Mouse (Mus musculus): ENCODE data around the gene Itpr1. TPM values are rescaled to one million over a fixed set of nuclear protein-coding genes. Genes with fewer than 3 reads are reported as not detected.

The Itpr1 gene
- polyA plus RNA-seq, 1 experiment from 2014 or later = 9.1 TPM

- Histone ChIP-seq H3K4me1 (ENCODE audit: control insufficient read depth, insufficient read depth, low read length) (0 out of 2 replicates have a peak, but pooled peaks cover 3% of the 10 kb centered on the region), H3K9me3 (ENCODE audit: control insufficient read depth, low read length) (no peaks in the 10 kb centered on the region), H3K36me3 (ENCODE audit: control insufficient read depth, insufficient read depth, low read length) (no peaks in the 10 kb centered on the region), H3K9ac (ENCODE audit: low read depth, low read length) (no peak overlapping the region), H3K27me3 (replicated peaks; ENCODE audit: control insufficient read depth, insufficient read depth, low read length) (no peaks in the 10 kb centered on the region), H3K4me2 (ENCODE audit: low read depth, low read length) (no peak overlapping the region), H3K27ac (replicated peaks; ENCODE audit: low read depth, low read length) (no peak overlapping the region), H3K4me3 (ENCODE audit: low read depth, low read length) (no peak overlapping the region)
- ATAC-seq (ENCODE audit: low read depth) (no peak), DNase-seq (ENCODE audit: low spot score) (no peak)
- WGBS = 67% methylated on average over 6 of the region's 6 CpGs
Measured at GRCm38 (mm10) chr6:108337289-108337688, 124.4 kb downstream of the Itpr1 start.

DNA sequence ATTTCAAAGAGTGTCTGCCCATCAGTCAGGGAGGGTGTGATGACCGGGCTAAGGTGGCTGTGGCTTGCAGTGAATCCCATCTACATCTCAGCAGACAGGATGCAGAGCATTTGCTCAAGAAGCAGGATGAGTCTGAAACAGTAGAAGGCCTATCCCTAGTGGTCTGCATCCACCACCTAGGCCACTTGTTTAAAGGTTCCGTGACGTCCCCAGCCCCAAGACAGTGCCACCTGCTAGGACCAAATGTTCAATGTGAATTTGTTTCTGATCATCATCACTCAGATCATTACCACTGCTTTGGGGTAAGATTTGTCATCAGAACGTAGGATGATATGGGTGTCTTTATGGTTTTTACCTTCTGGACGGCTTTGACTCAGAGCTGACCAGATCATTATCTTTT is 125.5 kb downstream of the Itpr1 start:
- ATAC-seq (ENCODE audit: low read depth) = no peak
- no peaks in the 10 kb centered on the region for H3K9me3 ChIP-seq (ENCODE audit: control insufficient read depth, low read length)
- H3K4me2 ChIP-seq (ENCODE audit: low read depth, low read length) = no peak overlapping the region
- H3K36me3 ChIP-seq (ENCODE audit: control insufficient read depth, insufficient read depth, low read length) = no peaks in the 10 kb centered on the region
- H3K4me1 ChIP-seq (ENCODE audit: control insufficient read depth, insufficient read depth, low read length) = 0 out of 2 replicates have a peak, but pooled peaks cover 3% of the 10 kb centered on the region
- WGBS = 93% methylated on average over 5 of the region's 5 CpGs
- no peak overlapping the region for H3K27ac ChIP-seq (replicated peaks; ENCODE audit: low read depth, low read length)
- H3K27me3 ChIP-seq (replicated peaks; ENCODE audit: control insufficient read depth, insufficient read depth, low read length) = no peaks in the 10 kb centered on the region
- H3K9ac ChIP-seq (ENCODE audit: low read depth, low read length) = no peak overlapping the region
- no peak for DNase-seq (ENCODE audit: low spot score)
- H3K4me3 ChIP-seq (ENCODE audit: low read depth, low read length) = no peak overlapping the region

GRCm38 (mm10) chr6:108342989-108343388 is 130.1 kb downstream of the Itpr1 start:
- 64% methylated on average over 5 of the region's 5 CpGs for WGBS
- Histone ChIP-seq H3K4me2 (ENCODE audit: low read depth, low read length) (no peak overlapping the region), H3K27ac (replicated peaks; ENCODE audit: low read depth, low read length) (no peak overlapping the region), H3K4me3 (ENCODE audit: low read depth, low read length) (no peak overlapping the region), H3K9me3 (ENCODE audit: control insufficient read depth, low read length) (no peaks in the 10 kb centered on the region), H3K27me3 (replicated peaks; ENCODE audit: control insufficient read depth, insufficient read depth, low read length) (no peaks in the 10 kb centered on the region), H3K36me3 (ENCODE audit: control insufficient read depth, insufficient read depth, low read length) (no peaks in the 10 kb centered on the region), H3K4me1 (ENCODE audit: control insufficient read depth, insufficient read depth, low read length) (no peaks in the 10 kb centered on the region), H3K9ac (ENCODE audit: low read depth, low read length) (no peak overlapping the region)
- DNase-seq (ENCODE audit: low spot score) (no peak), ATAC-seq (ENCODE audit: low read depth) (no peak)

GRCm38 (mm10) chr6:108343781-108344310 is 130.9 kb downstream of the Itpr1 start:
- H3K4me2 ChIP-seq (ENCODE audit: low read depth, low read length) = no peak overlapping the region
- DNase-seq (ENCODE audit: low spot score) = no peak

DNA sequence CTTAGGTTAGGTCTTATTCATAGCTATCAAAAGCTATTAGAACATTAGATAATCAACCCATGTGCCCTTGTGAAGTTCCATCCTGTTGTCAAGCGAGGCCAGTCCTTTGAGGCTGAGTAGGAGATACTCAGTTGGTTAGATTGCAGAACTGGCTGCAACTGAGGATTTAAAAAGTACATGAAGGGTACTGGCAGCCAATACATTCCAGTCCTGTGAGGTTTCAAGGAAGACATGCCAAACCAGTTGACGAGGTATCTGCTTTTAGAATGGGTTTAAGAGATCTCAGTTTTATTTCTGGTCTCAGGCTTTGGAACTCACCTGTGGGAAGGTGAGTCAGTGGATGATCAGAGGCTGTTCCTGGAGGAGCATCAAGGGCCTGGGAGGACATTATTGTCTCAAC is 137.9 kb downstream of the Itpr1 start:
- no peak overlapping the region for H3K4me2 ChIP-seq (ENCODE audit: low read depth, low read length)
- DNase-seq (ENCODE audit: low spot score) (no peak), ATAC-seq (ENCODE audit: low read depth) (no peak)
- 94% methylated on average over 2 of the region's 2 CpGs for WGBS
- no peaks in the 10 kb centered on the region for H3K27me3 ChIP-seq (replicated peaks; ENCODE audit: control insufficient read depth, insufficient read depth, low read length)
- H3K4me3 ChIP-seq (ENCODE audit: low read depth, low read length) = no peak overlapping the region
- no peaks in the 10 kb centered on the region for H3K4me1 ChIP-seq (ENCODE audit: control insufficient read depth, insufficient read depth, low read length)
- H3K27ac ChIP-seq (replicated peaks; ENCODE audit: low read depth, low read length) = no peak overlapping the region
- H3K9ac ChIP-seq (ENCODE audit: low read depth, low read length) = no peak overlapping the region
- H3K9me3 ChIP-seq (ENCODE audit: control insufficient read depth, low read length) = no peaks in the 10 kb centered on the region
- no peaks in the 10 kb centered on the region for H3K36me3 ChIP-seq (ENCODE audit: control insufficient read depth, insufficient read depth, low read length)

More at GRCm38 (mm10) chr6:108343781-108344310, 130.9 kb downstream of the Itpr1 start:
- H3K36me3 ChIP-seq (ENCODE audit: control insufficient read depth, insufficient read depth, low read length) = no peaks in the 10 kb centered on the region
- no peak for ATAC-seq (ENCODE audit: low read depth)
- no peaks in the 10 kb centered on the region for H3K9me3 ChIP-seq (ENCODE audit: control insufficient read depth, low read length)
- WGBS = 42% methylated on average over 4 of the region's 4 CpGs
- no peak overlapping the region for H3K9ac ChIP-seq (ENCODE audit: low read depth, low read length)
- H3K4me3 ChIP-seq (ENCODE audit: low read depth, low read length) = no peak overlapping the region
- no peaks in the 10 kb centered on the region for H3K27me3 ChIP-seq (replicated peaks; ENCODE audit: control insufficient read depth, insufficient read depth, low read length)
- H3K27ac ChIP-seq (replicated peaks; ENCODE audit: low read depth, low read length) = no peak overlapping the region
- no peaks in the 10 kb centered on the region for H3K4me1 ChIP-seq (ENCODE audit: control insufficient read depth, insufficient read depth, low read length)

- H3K9ac ChIP-seq (ENCODE audit: low read depth, low read length) = no peak overlapping the region
- ATAC-seq (ENCODE audit: low read depth) (no peak), DNase-seq (ENCODE audit: low spot score) (no peak)
- H3K4me2 ChIP-seq (ENCODE audit: low read depth, low read length) = no peak overlapping the region
- no peaks in the 10 kb centered on the region for H3K36me3 ChIP-seq (ENCODE audit: control insufficient read depth, insufficient read depth, low read length)
- 72% methylated on average over 8 of the region's 8 CpGs for WGBS
- H3K27ac ChIP-seq (replicated peaks; ENCODE audit: low read depth, low read length) = no peak overlapping the region
- no peaks in the 10 kb centered on the region for H3K27me3 ChIP-seq (replicated peaks; ENCODE audit: control insufficient read depth, insufficient read depth, low read length)
- H3K4me3 ChIP-seq (ENCODE audit: low read depth, low read length) = no peak overlapping the region
- no peaks in the 10 kb centered on the region for H3K9me3 ChIP-seq (ENCODE audit: control insufficient read depth, low read length)
- no peaks in the 10 kb centered on the region for H3K4me1 ChIP-seq (ENCODE audit: control insufficient read depth, insufficient read depth, low read length)
Measured at GRCm38 (mm10) chr6:108351998-108352397, 139.1 kb downstream of the Itpr1 start.

- DNase-seq (ENCODE audit: low spot score) (no peak), ATAC-seq (ENCODE audit: low read depth) (no peak)
- H3K27me3 ChIP-seq (replicated peaks; ENCODE audit: control insufficient read depth, insufficient read depth, low read length) = no peaks in the 10 kb centered on the region
- no peak overlapping the region for H3K4me2 ChIP-seq (ENCODE audit: low read depth, low read length)
- H3K36me3 ChIP-seq (ENCODE audit: control insufficient read depth, insufficient read depth, low read length) = peaks cover 17% of the 10 kb centered on the region; the same call in 1 of the 2 replicates
- H3K27ac ChIP-seq (replicated peaks; ENCODE audit: low read depth, low read length) = no peak overlapping the region
- WGBS = 85% methylated on average over 4 of the region's 4 CpGs
- no peak overlapping the region for H3K4me3 ChIP-seq (ENCODE audit: low read depth, low read length)
- no peaks in the 10 kb centered on the region for H3K4me1 ChIP-seq (ENCODE audit: control insufficient read depth, insufficient read depth, low read length)
- H3K9me3 ChIP-seq (ENCODE audit: control insufficient read depth, low read length) = no peaks in the 10 kb centered on the region
- H3K9ac ChIP-seq (ENCODE audit: low read depth, low read length) = no peak overlapping the region
Measured at GRCm38 (mm10) chr6:108367412-108367811, 154.5 kb downstream of the Itpr1 start.

- H3K9me3 ChIP-seq (ENCODE audit: control insufficient read depth, low read length) = no peaks in the 10 kb centered on the region
- WGBS = 93% methylated on average over 11 of the region's 11 CpGs
- no peak overlapping the region for H3K9ac ChIP-seq (ENCODE audit: low read depth, low read length)
- peaks cover 12% of the 10 kb centered on the region; the same call in 1 of the 2 replicates for H3K36me3 ChIP-seq (ENCODE audit: control insufficient read depth, insufficient read depth, low read length)
- DNase-seq (ENCODE audit: low spot score) (no peak), ATAC-seq (ENCODE audit: low read depth) (no peak)
- no peaks in the 10 kb centered on the region for H3K27me3 ChIP-seq (replicated peaks; ENCODE audit: control insufficient read depth, insufficient read depth, low read length)
- no peak overlapping the region for H3K4me2 ChIP-seq (ENCODE audit: low read depth, low read length)
- no peak overlapping the region for H3K4me3 ChIP-seq (ENCODE audit: low read depth, low read length)
- no peak overlapping the region for H3K27ac ChIP-seq (replicated peaks; ENCODE audit: low read depth, low read length)
- no peaks in the 10 kb centered on the region for H3K4me1 ChIP-seq (ENCODE audit: control insufficient read depth, insufficient read depth, low read length)
Measured at GRCm38 (mm10) chr6:108369031-108369430, 156.1 kb downstream of the Itpr1 start.

- 90% methylated on average over 7 of the region's 7 CpGs for WGBS
- H3K4me2 ChIP-seq (ENCODE audit: low read depth, low read length) = no peak overlapping the region
- H3K4me1 ChIP-seq (ENCODE audit: control insufficient read depth, insufficient read depth, low read length) = no peaks in the 10 kb centered on the region
- H3K4me3 ChIP-seq (ENCODE audit: low read depth, low read length) = no peak overlapping the region
- no peak overlapping the region for H3K27ac ChIP-seq (replicated peaks; ENCODE audit: low read depth, low read length)
- H3K27me3 ChIP-seq (replicated peaks; ENCODE audit: control insufficient read depth, insufficient read depth, low read length) = no peaks in the 10 kb centered on the region
- H3K9me3 ChIP-seq (ENCODE audit: control insufficient read depth, low read length) = no peaks in the 10 kb centered on the region
- no peak overlapping the region for H3K9ac ChIP-seq (ENCODE audit: low read depth, low read length)
- ATAC-seq (ENCODE audit: low read depth) (no peak), DNase-seq (ENCODE audit: low spot score) (no peak)
- no peaks in the 10 kb centered on the region; the same call in 1 of the 2 replicates for H3K36me3 ChIP-seq (ENCODE audit: control insufficient read depth, insufficient read depth, low read length)
Measured at GRCm38 (mm10) chr6:108371347-108371893, 158.5 kb downstream of the Itpr1 start.
